15 mouse cellular contexts compared by ENCODE assay signal in the genomic region with DNA sequence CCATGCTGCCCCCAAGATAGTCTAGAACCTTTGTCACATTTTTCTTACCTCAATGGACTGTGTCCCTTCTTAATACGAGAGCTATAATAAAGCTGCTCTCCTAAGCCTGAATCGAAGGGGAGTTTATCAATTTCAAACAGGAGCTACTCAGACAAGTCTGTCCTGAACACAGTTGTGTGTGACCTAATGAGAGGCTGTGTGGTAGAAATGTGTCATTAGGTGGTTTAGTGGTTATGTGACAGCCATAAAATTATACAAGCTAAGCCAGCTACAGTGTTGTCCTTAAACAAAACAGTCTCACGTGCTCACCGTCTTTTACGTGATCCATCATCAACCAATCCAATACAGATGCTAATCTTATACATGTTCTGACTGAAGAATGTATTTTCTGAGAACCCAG.
"Had no signal": no experiment of that assay in that cellular context is flagged by ENCODE, and none has a peak within 500 bp of the region (broad histone marks: within the 10 kb centered on the region; RNA-seq: fewer than 3 reads in every experiment).

No protein-coding gene starts in this region.

- H3K27ac ChIP-seq: midbrain, embryonic 10.5 days; midbrain, embryonic 12.5 days; neural tube, embryonic 12.5 days; stomach, embryonic 15.5 days had no signal

- H3K9ac ChIP-seq: lung, embryonic 14.5 days; midbrain, embryonic 12.5 days; neural tube, embryonic 12.5 days; stomach, embryonic 15.5 days had no signal

- ATAC-seq: midbrain, embryonic 16.5 days had no signal

- H3K4me3 ChIP-seq: midbrain, embryonic 10.5 days; midbrain, embryonic 12.5 days; myocyte; neural tube, embryonic 12.5 days; stomach, embryonic 15.5 days had no signal

- H3K4me1 ChIP-seq: neural tube, embryonic 12.5 days had no signal

- DNase-seq: lung, adult 18-20 months; lung, embryonic 14.5 days; lung, postnatal 10 days; lung, postnatal 4 days; midbrain, embryonic 14.5 days; right cerebral cortex, postnatal 14 days; thymus, adult 18-20 months; thymus, postnatal 14 days; thymus, postnatal 36 days had no signal

- H3K4me2 ChIP-seq: lung, embryonic 14.5 days; midbrain, embryonic 12.5 days; neural tube, embryonic 12.5 days; stomach, embryonic 15.5 days had no signal

- H3K36me3 ChIP-seq: midbrain, embryonic 10.5 days; midbrain, embryonic 12.5 days; neural tube, embryonic 12.5 days; stomach, embryonic 15.5 days had no signal

- H3K27me3 ChIP-seq: neural tube, embryonic 12.5 days; stomach, embryonic 15.5 days had no signal

- H3K9me3 ChIP-seq: midbrain, embryonic 10.5 days; midbrain, embryonic 12.5 days; neural tube, embryonic 12.5 days; stomach, embryonic 15.5 days had no signal
